Mouse (Mus musculus) small intestine, adult 2 months (tissue): ENCODE measurements at regions not wholly inside any gene's neighbourhood (a gene's known extent, or its start where the extent isn't known, plus 50 kb on each side); places are given as distances from the start of the nearest gene placed in this dataset.

Source experiments
- CTCF ChIP-seq: fragments of 200-500 bp; IDR thresholded peaks from 2 replicates; pipeline ENCODE4 v1.5.1; 2012; ENCODE audit warnings: low read depth, mild to moderate bottlenecking, control low read depth, inconsistent platforms, low read length, moderate library complexity, mixed read lengths; ENCODE audit not compliant: insufficient replicate concordance, insufficient read length; ENCODE audit errors: extremely low read depth
- POLR2A ChIP-seq: fragments of 200-500 bp; IDR thresholded peaks from 2 replicates; pipeline ENCODE4 v1.6.1; 2012; ENCODE audit warnings: low read depth, mild to moderate bottlenecking, control low read depth, inconsistent platforms, low read length, moderate library complexity

GRCm38 (mm10) chr1:136690068-136690467 is 65.4 kb downstream of the Zfp281 start:
- TF ChIP-seq POLR2A (no peak), CTCF (no peak)
